Mouse (Mus musculus): ENCODE data around the gene Olfr645. TPM values are rescaled to one million over a fixed set of nuclear protein-coding genes. Genes with fewer than 3 reads are reported as not detected.

Olfr645 gene
- total RNA-seq (2014; rRNA removed) (not detected in 2 replicates), polyA plus RNA-seq (2015; fragmentation: Nextera tagmentation; extraction: Ambion mirVana) (not detected in 2 replicates)

GRCm38 (mm10) chr7:104085365-104085764 lies at the start of gene Olfr645:
TSS of gene Olfr645 (minus strand) at chr7:104085465.
- DNase-seq (no peak), ATAC-seq (no peak)
- no peak within 1 kb of the TSS for H3K4me2 ChIP-seq (ENCODE audit: low read depth)
- H3K27ac ChIP-seq (ENCODE audit: low read depth, low read length) = no peak within 1 kb of the TSS
- 78% methylated on average over 1 of the region's 1 CpGs for WGBS
- no peaks in the 10 kb centered on the region for H3K4me1 ChIP-seq (ENCODE audit: insufficient read depth)
- H3K27me3 ChIP-seq (ENCODE audit: insufficient read depth, low read length) = no peaks in the 10 kb centered on the region
- H3K9ac ChIP-seq = no peak within 1 kb of the TSS
- H3K36me3 ChIP-seq (ENCODE audit: insufficient read depth) = no peaks in the 10 kb centered on the region
- H3K4me3 ChIP-seq (ENCODE audit: low read depth, low read length) = no peak within 1 kb of the TSS
- no peak for TF ChIP-seq CTCF (IDR thresholded peaks at IDR 0.05; ENCODE audit: low read depth)
- no peaks in the 10 kb centered on the region for H3K9me3 ChIP-seq (ENCODE audit: low read length)

GRCm38 (mm10) chr7:104129726-104130125 lies 44.5 kb upstream of the Olfr645 start, which contains the start of gene Ubqln5:
TSS of gene Ubqln5 (minus strand) at chr7:104129826.
- H3K9ac ChIP-seq = no peak within 1 kb of the TSS
- H3K27ac ChIP-seq (ENCODE audit: low read depth, low read length) = no peak within 1 kb of the TSS
- no peaks in the 10 kb centered on the region for H3K9me3 ChIP-seq (ENCODE audit: low read length)
- no peak for ATAC-seq
- no peaks in the 10 kb centered on the region for H3K27me3 ChIP-seq (ENCODE audit: insufficient read depth, low read length)
- WGBS = 96% methylated on average over 5 of the region's 5 CpGs
- H3K4me2 ChIP-seq (ENCODE audit: low read depth) = no peak within 1 kb of the TSS
- no peaks in the 10 kb centered on the region for H3K36me3 ChIP-seq (ENCODE audit: insufficient read depth)
- H3K4me3 ChIP-seq (ENCODE audit: low read depth, low read length) = no peak within 1 kb of the TSS
- H3K4me1 ChIP-seq (ENCODE audit: insufficient read depth) = no peaks in the 10 kb centered on the region
- DNase-seq = no peak
- no peak for TF ChIP-seq CTCF (IDR thresholded peaks at IDR 0.05; ENCODE audit: low read depth)

- Histone ChIP-seq H3K9ac (no peak within 1 kb of the TSS), H3K9me3 (ENCODE audit: low read length) (no peaks in the 10 kb centered on the region), H3K4me3 (ENCODE audit: low read depth, low read length) (no peak within 1 kb of the TSS), H3K4me2 (ENCODE audit: low read depth) (no peak within 1 kb of the TSS), H3K27ac (ENCODE audit: low read depth, low read length) (no peak within 1 kb of the TSS), H3K36me3 (ENCODE audit: insufficient read depth) (no peaks in the 10 kb centered on the region), H3K4me1 (ENCODE audit: insufficient read depth) (no peaks in the 10 kb centered on the region), H3K27me3 (ENCODE audit: insufficient read depth, low read length) (no peaks in the 10 kb centered on the region)
- no peak for ATAC-seq
- no peak for TF ChIP-seq CTCF (IDR thresholded peaks at IDR 0.05; ENCODE audit: low read depth)
- no peak for DNase-seq
Observed at GRCm38 (mm10) chr7:104104757-104104972, 19.4 kb upstream of the Olfr645 start, which contains the start of gene Olfr646. TSS of gene Olfr646 (plus strand) at chr7:104104873.

GRCm38 (mm10) chr7:104103913-104104756 lies 18.9 kb upstream of the Olfr645 start:
- 53% methylated on average over 4 of the region's 4 CpGs for WGBS
- ATAC-seq = no peak
- Histone ChIP-seq H3K27ac (ENCODE audit: low read depth, low read length) (no peak overlapping the region), H3K4me3 (ENCODE audit: low read depth, low read length) (no peak overlapping the region), H3K4me2 (ENCODE audit: low read depth) (no peak overlapping the region), H3K4me1 (ENCODE audit: insufficient read depth) (no peaks in the 10 kb centered on the region), H3K9ac (no peak overlapping the region), H3K27me3 (ENCODE audit: insufficient read depth, low read length) (no peaks in the 10 kb centered on the region), H3K36me3 (ENCODE audit: insufficient read depth) (no peaks in the 10 kb centered on the region), H3K9me3 (ENCODE audit: low read length) (no peaks in the 10 kb centered on the region)
- no peak for TF ChIP-seq CTCF (IDR thresholded peaks at IDR 0.05; ENCODE audit: low read depth)
- DNase-seq = no peak

GRCm38 (mm10) chr7:104071769-104072168 lies 13.5 kb downstream of the Olfr645 start, which contains the start of gene Olfr644:
TSS of gene Olfr644 (minus strand) at chr7:104071869.
- no peak within 1 kb of the TSS for H3K4me3 ChIP-seq (ENCODE audit: low read depth, low read length)
- H3K36me3 ChIP-seq (ENCODE audit: insufficient read depth) = no peaks in the 10 kb centered on the region
- H3K9me3 ChIP-seq (ENCODE audit: low read length) = no peaks in the 10 kb centered on the region
- no peak within 1 kb of the TSS for H3K27ac ChIP-seq (ENCODE audit: low read depth, low read length)
- no peaks in the 10 kb centered on the region for H3K4me1 ChIP-seq (ENCODE audit: insufficient read depth)
- H3K27me3 ChIP-seq (ENCODE audit: insufficient read depth, low read length) = no peaks in the 10 kb centered on the region
- no peak within 1 kb of the TSS for H3K4me2 ChIP-seq (ENCODE audit: low read depth)
- WGBS = 75% methylated on average over 2 of the region's 2 CpGs
- no peak within 1 kb of the TSS for H3K9ac ChIP-seq
- DNase-seq = no peak
- ATAC-seq = no peak
- no peak for TF ChIP-seq CTCF (IDR thresholded peaks at IDR 0.05; ENCODE audit: low read depth)

- no peak for TF ChIP-seq CTCF (IDR thresholded peaks at IDR 0.05; ENCODE audit: low read depth)
- Histone ChIP-seq H3K4me3 (ENCODE audit: low read depth, low read length) (no peak within 1 kb of the TSS), H3K27ac (ENCODE audit: low read depth, low read length) (no peak within 1 kb of the TSS), H3K36me3 (ENCODE audit: insufficient read depth) (no peaks in the 10 kb centered on the region), H3K9ac (no peak within 1 kb of the TSS), H3K27me3 (ENCODE audit: insufficient read depth, low read length) (no peaks in the 10 kb centered on the region), H3K9me3 (ENCODE audit: low read length) (no peaks in the 10 kb centered on the region), H3K4me2 (ENCODE audit: low read depth) (no peak within 1 kb of the TSS), H3K4me1 (ENCODE audit: insufficient read depth) (no peaks in the 10 kb centered on the region)
- ATAC-seq (no peak), DNase-seq (no peak)
- 55% methylated on average over 2 of the region's 2 CpGs for WGBS
Observed at GRCm38 (mm10) chr7:104061345-104061744, 23.9 kb downstream of the Olfr645 start, which contains the start of gene 4930516K23Rik. TSS of gene 4930516K23Rik (minus strand) at chr7:104061445.

- Histone ChIP-seq H3K27ac (ENCODE audit: low read depth, low read length) (no peak overlapping the region), H3K27me3 (ENCODE audit: insufficient read depth, low read length) (no peaks in the 10 kb centered on the region), H3K9ac (no peak overlapping the region), H3K4me2 (ENCODE audit: low read depth) (no peak overlapping the region), H3K4me1 (ENCODE audit: insufficient read depth) (no peaks in the 10 kb centered on the region), H3K9me3 (ENCODE audit: low read length) (no peaks in the 10 kb centered on the region), H3K4me3 (ENCODE audit: low read depth, low read length) (no peak overlapping the region), H3K36me3 (ENCODE audit: insufficient read depth) (no peaks in the 10 kb centered on the region)
- ATAC-seq = no peak
- TF ChIP-seq CTCF (IDR thresholded peaks at IDR 0.05; ENCODE audit: low read depth) = no peak
- no peak for DNase-seq
- WGBS = 94% methylated on average over 1 of the region's 1 CpGs
Observed at GRCm38 (mm10) chr7:104059215-104059614, 26.1 kb downstream of the Olfr645 start.
